Mouse (Mus musculus) urinary bladder, adult 2 months (tissue): ENCODE results near the gene Mboat1. TPM values are rescaled to one million over a fixed set of nuclear protein-coding genes. Genes with fewer than 3 reads are reported as not detected.

ENCODE experiments used
- DNase-seq: peaks from one replicate; pipeline ENCODE4 v3.0.0; 2022; ENCODE audit warnings: low spot score
- polyA plus RNA-seq: library from polyadenylated mRNA; depleted of rRNA; stranded (reverse); fragments of >200 nt; gene quantifications from 2 replicates; pipeline ENCODE4 v1.2.3, GENCODE M21; 2012

Mboat1 gene
- polyA plus RNA-seq, 1 experiment, result 11.3 TPM

GRCm38 (mm10) chr13:30185959-30186358, 49.7 kb downstream of the Mboat1 start:
- no peak for DNase-seq

- no peak for DNase-seq
Observed at GRCm38 (mm10) chr13:30186456-30186855, 50.2 kb downstream of the Mboat1 start.

GRCm38 (mm10) chr13:30192031-30192716, 55.9 kb downstream of the Mboat1 start:
- DNase-seq, result no peak

GRCm38 (mm10) chr13:30193363-30193762, 57.1 kb downstream of the Mboat1 start:
- DNase-seq, result no peak

GRCm38 (mm10) chr13:30194834-30195233, 58.5 kb downstream of the Mboat1 start:
- DNase-seq, result no peak

- no peak for DNase-seq
Observed at GRCm38 (mm10) chr13:30196661-30197060, 60.4 kb downstream of the Mboat1 start.

GRCm38 (mm10) chr13:30198101-30198570, 61.8 kb downstream of the Mboat1 start:
- DNase-seq, result peak; percentile 29

- no peak for DNase-seq
Observed at GRCm38 (mm10) chr13:30199821-30200220, 63.5 kb downstream of the Mboat1 start.

- DNase-seq, result no peak
Observed at GRCm38 (mm10) chr13:30200737-30201136, 64.4 kb downstream of the Mboat1 start.

GRCm38 (mm10) chr13:30203018-30203417, 66.7 kb downstream of the Mboat1 start:
- no peak for DNase-seq

GRCm38 (mm10) chr13:30208176-30208575, 71.9 kb downstream of the Mboat1 start:
- no peak for DNase-seq

- DNase-seq, result no peak
Observed at GRCm38 (mm10) chr13:30213276-30213675, 77.0 kb downstream of the Mboat1 start.

- DNase-seq, result no peak
Observed at GRCm38 (mm10) chr13:30217588-30218371, 81.5 kb downstream of the Mboat1 start.

GRCm38 (mm10) chr13:30219597-30219996, 83.3 kb downstream of the Mboat1 start:
- DNase-seq, result no peak

- DNase-seq, result no peak
Observed at GRCm38 (mm10) chr13:30221316-30221715, 85.0 kb downstream of the Mboat1 start.

- no peak for DNase-seq
Observed at GRCm38 (mm10) chr13:30224114-30224513, 87.8 kb downstream of the Mboat1 start.

GRCm38 (mm10) chr13:30224659-30225058, 88.4 kb downstream of the Mboat1 start:
- DNase-seq, result no peak

- no peak for DNase-seq
Observed at GRCm38 (mm10) chr13:30228762-30229161, 92.5 kb downstream of the Mboat1 start.

GRCm38 (mm10) chr13:30229625-30230139, 93.4 kb downstream of the Mboat1 start:
- DNase-seq, result no peak

- no peak for DNase-seq
Observed at GRCm38 (mm10) chr13:30235056-30235750, 98.9 kb downstream of the Mboat1 start.

GRCm38 (mm10) chr13:30239396-30239795, 103.1 kb downstream of the Mboat1 start:
- DNase-seq, result no peak

GRCm38 (mm10) chr13:30245573-30245972, 109.3 kb downstream of the Mboat1 start:
- no peak for DNase-seq
